Mouse (Mus musculus) myocyte (in vitro differentiated cells): ENCODE data around the gene Ptpn1.

Source experiments
- E2F4 ChIP-seq: IDR thresholded peaks from one replicate; pipeline ENCODE4 v1.6.1; 2011; ENCODE audit warnings: mild to moderate bottlenecking, control low read depth, moderate library complexity; ENCODE audit not compliant: insufficient read depth
- POLR2A ChIP-seq: IDR thresholded peaks from one replicate; pipeline ENCODE4 v1.6.1; 2011; ENCODE audit warnings: low read depth, mild to moderate bottlenecking, control low read depth, moderate library complexity; ENCODE audit not compliant: insufficient read length
- POLR2AphosphoS2 ChIP-seq: IDR thresholded peaks from one replicate; pipeline ENCODE4 v1.6.1; 2011; ENCODE audit warnings: low read depth, control low read depth; ENCODE audit not compliant: insufficient read length
- USF1 ChIP-seq: IDR thresholded peaks from one replicate; pipeline ENCODE4 v1.6.1; 2011; ENCODE audit warnings: low read depth, mild to moderate bottlenecking, control low read depth, moderate library complexity

DNA sequence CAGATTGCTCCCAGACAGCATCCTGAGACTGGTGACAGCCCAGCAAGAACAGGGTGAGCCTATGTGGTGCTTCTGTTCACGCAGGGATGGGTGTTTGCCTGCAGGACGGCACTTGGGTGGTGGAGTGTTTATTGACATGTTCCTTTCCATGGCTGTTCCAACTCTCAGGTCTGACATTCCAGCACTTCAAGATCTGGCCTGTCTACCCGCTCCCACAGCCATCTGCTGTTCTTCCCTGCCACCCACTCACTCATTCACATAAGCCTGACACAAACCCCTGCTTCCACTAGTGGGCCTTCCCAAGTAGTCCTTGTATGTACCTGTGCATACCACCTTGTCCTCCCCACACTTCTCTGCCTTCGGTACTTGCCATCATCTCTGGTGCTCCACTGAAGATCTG is 31.3 kb downstream of the Ptpn1 start:
- no peak for TF ChIP-seq POLR2A
- no peak for TF ChIP-seq E2F4
- TF ChIP-seq USF1, result no peak
- no peak for TF ChIP-seq POLR2AphosphoS2
